Mouse (Mus musculus): Measurements from ENCODE around the gene Krt79. TPM values are rescaled to one million over a fixed set of nuclear protein-coding genes. Genes with fewer than 3 reads are reported as not detected.

Krt79 gene
- polyA plus RNA-seq, 1 experiment from 2014 or later: 0.78 TPM

- WGBS: 62% methylated on average over 1 of the region's 1 CpGs
- ATAC-seq (ENCODE audit: insufficient number of reproducible peaks, insufficient read depth, low FRiP score, low read depth): no peak
- Histone ChIP-seq H3K27ac (ENCODE audit: low read length) (no peak overlapping the region), H3K9me3 (ENCODE audit: control insufficient read depth, low read depth, low read length) (no peaks in the 10 kb centered on the region), H3K27me3 (ENCODE audit: control insufficient read depth, insufficient read depth, low read length) (no peaks in the 10 kb centered on the region), H3K4me2 (replicated peaks; ENCODE audit: low read depth, low read length) (no peak overlapping the region), H3K9ac (replicated peaks; ENCODE audit: low read depth, low read length) (no peak overlapping the region), H3K4me1 (ENCODE audit: control insufficient read depth, insufficient read depth, low read length) (peaks cover 10% of the 10 kb centered on the region; the same call in 1 of the 2 replicates), H3K4me3 (ENCODE audit: low read depth, low read length) (no peak overlapping the region), H3K36me3 (ENCODE audit: control insufficient read depth, insufficient read depth, low read length) (no peaks in the 10 kb centered on the region)
Measured at GRCm38 (mm10) chr15:101925041-101925440, 15.1 kb downstream of the Krt79 start.

GRCm38 (mm10) chr15:101924635-101925034 is 15.5 kb downstream of the Krt79 start, which contains the start of gene Krt4:
Gene Krt4 (minus strand): TSS chr15:101924735.
- no peak within 1 kb of the TSS for H3K9ac ChIP-seq (replicated peaks; ENCODE audit: low read depth, low read length)
- no peaks in the 10 kb centered on the region for H3K36me3 ChIP-seq (ENCODE audit: control insufficient read depth, insufficient read depth, low read length)
- no peak within 1 kb of the TSS for H3K4me3 ChIP-seq (ENCODE audit: low read depth, low read length)
- no peaks in the 10 kb centered on the region for H3K9me3 ChIP-seq (ENCODE audit: control insufficient read depth, low read depth, low read length)
- ATAC-seq (ENCODE audit: insufficient number of reproducible peaks, insufficient read depth, low FRiP score, low read depth): no peak
- no peak within 1 kb of the TSS for H3K4me2 ChIP-seq (replicated peaks; ENCODE audit: low read depth, low read length)
- no peak within 1 kb of the TSS for H3K27ac ChIP-seq (ENCODE audit: low read length)
- 64% methylated on average over 11 of the region's 11 CpGs for WGBS
- no peaks in the 10 kb centered on the region for H3K27me3 ChIP-seq (ENCODE audit: control insufficient read depth, insufficient read depth, low read length)
- H3K4me1 ChIP-seq (ENCODE audit: control insufficient read depth, insufficient read depth, low read length): peaks cover 6% of the 10 kb centered on the region; the same call in 1 of the 2 replicates

GRCm38 (mm10) chr15:101922296-101922695 is 17.8 kb downstream of the Krt79 start:
- no peaks in the 10 kb centered on the region for H3K9me3 ChIP-seq (ENCODE audit: control insufficient read depth, low read depth, low read length)
- WGBS: 72% methylated on average over 2 of the region's 2 CpGs
- no peak overlapping the region for H3K4me3 ChIP-seq (ENCODE audit: low read depth, low read length)
- no peaks in the 10 kb centered on the region for H3K36me3 ChIP-seq (ENCODE audit: control insufficient read depth, insufficient read depth, low read length)
- no peaks in the 10 kb centered on the region for H3K4me1 ChIP-seq (ENCODE audit: control insufficient read depth, insufficient read depth, low read length)
- no peak for ATAC-seq (ENCODE audit: insufficient number of reproducible peaks, insufficient read depth, low FRiP score, low read depth)
- H3K4me2 ChIP-seq (replicated peaks; ENCODE audit: low read depth, low read length): no peak overlapping the region
- H3K27ac ChIP-seq (ENCODE audit: low read length): no peak overlapping the region
- no peak overlapping the region for H3K9ac ChIP-seq (replicated peaks; ENCODE audit: low read depth, low read length)
- H3K27me3 ChIP-seq (ENCODE audit: control insufficient read depth, insufficient read depth, low read length): no peaks in the 10 kb centered on the region

- WGBS: 73% methylated on average over 2 of the region's 2 CpGs
- Histone ChIP-seq H3K9ac (replicated peaks; ENCODE audit: low read depth, low read length) (no peak overlapping the region), H3K9me3 (ENCODE audit: control insufficient read depth, low read depth, low read length) (no peaks in the 10 kb centered on the region), H3K27me3 (ENCODE audit: control insufficient read depth, insufficient read depth, low read length) (no peaks in the 10 kb centered on the region), H3K27ac (ENCODE audit: low read length) (no peak overlapping the region), H3K36me3 (ENCODE audit: control insufficient read depth, insufficient read depth, low read length) (no peaks in the 10 kb centered on the region), H3K4me3 (ENCODE audit: low read depth, low read length) (no peak overlapping the region), H3K4me2 (replicated peaks; ENCODE audit: low read depth, low read length) (no peak overlapping the region), H3K4me1 (ENCODE audit: control insufficient read depth, insufficient read depth, low read length) (no peaks in the 10 kb centered on the region)
- ATAC-seq (ENCODE audit: insufficient number of reproducible peaks, insufficient read depth, low FRiP score, low read depth): no peak
Measured at GRCm38 (mm10) chr15:101916072-101916471, 24.1 kb downstream of the Krt79 start.

GRCm38 (mm10) chr15:101904849-101905248 is 35.3 kb downstream of the Krt79 start:
- Histone ChIP-seq H3K4me2 (replicated peaks; ENCODE audit: low read depth, low read length) (no peak overlapping the region), H3K4me3 (ENCODE audit: low read depth, low read length) (no peak overlapping the region), H3K9ac (replicated peaks; ENCODE audit: low read depth, low read length) (no peak overlapping the region), H3K9me3 (ENCODE audit: control insufficient read depth, low read depth, low read length) (no peaks in the 10 kb centered on the region), H3K27ac (ENCODE audit: low read length) (no peak overlapping the region), H3K4me1 (ENCODE audit: control insufficient read depth, insufficient read depth, low read length) (no peaks in the 10 kb centered on the region), H3K36me3 (ENCODE audit: control insufficient read depth, insufficient read depth, low read length) (no peaks in the 10 kb centered on the region), H3K27me3 (ENCODE audit: control insufficient read depth, insufficient read depth, low read length) (no peaks in the 10 kb centered on the region)
- no peak for ATAC-seq (ENCODE audit: insufficient number of reproducible peaks, insufficient read depth, low FRiP score, low read depth)
- 78% methylated on average over 5 of the region's 5 CpGs for WGBS

- H3K4me3 ChIP-seq (ENCODE audit: low read depth, low read length): no peak overlapping the region
- H3K4me2 ChIP-seq (replicated peaks; ENCODE audit: low read depth, low read length): no peak overlapping the region
- H3K9ac ChIP-seq (replicated peaks; ENCODE audit: low read depth, low read length): no peak overlapping the region
- no peaks in the 10 kb centered on the region for H3K4me1 ChIP-seq (ENCODE audit: control insufficient read depth, insufficient read depth, low read length)
- ATAC-seq (ENCODE audit: insufficient number of reproducible peaks, insufficient read depth, low FRiP score, low read depth): no peak
- no peaks in the 10 kb centered on the region for H3K9me3 ChIP-seq (ENCODE audit: control insufficient read depth, low read depth, low read length)
- no peaks in the 10 kb centered on the region for H3K36me3 ChIP-seq (ENCODE audit: control insufficient read depth, insufficient read depth, low read length)
- WGBS: 46% methylated on average over 12 of the region's 12 CpGs
- no peaks in the 10 kb centered on the region for H3K27me3 ChIP-seq (ENCODE audit: control insufficient read depth, insufficient read depth, low read length)
- H3K27ac ChIP-seq (ENCODE audit: low read length): no peak overlapping the region
Measured at GRCm38 (mm10) chr15:101902171-101903149, 37.7 kb downstream of the Krt79 start.

- no peaks in the 10 kb centered on the region for H3K36me3 ChIP-seq (ENCODE audit: control insufficient read depth, insufficient read depth, low read length)
- H3K4me3 ChIP-seq (ENCODE audit: low read depth, low read length): no peak overlapping the region
- no peaks in the 10 kb centered on the region for H3K4me1 ChIP-seq (ENCODE audit: control insufficient read depth, insufficient read depth, low read length)
- H3K9ac ChIP-seq (replicated peaks; ENCODE audit: low read depth, low read length): no peak overlapping the region
- 93% methylated on average over 4 of the region's 4 CpGs for WGBS
- no peak overlapping the region for H3K4me2 ChIP-seq (replicated peaks; ENCODE audit: low read depth, low read length)
- H3K9me3 ChIP-seq (ENCODE audit: control insufficient read depth, low read depth, low read length): no peaks in the 10 kb centered on the region
- no peaks in the 10 kb centered on the region for H3K27me3 ChIP-seq (ENCODE audit: control insufficient read depth, insufficient read depth, low read length)
- no peak for ATAC-seq (ENCODE audit: insufficient number of reproducible peaks, insufficient read depth, low FRiP score, low read depth)
- H3K27ac ChIP-seq (ENCODE audit: low read length): no peak overlapping the region
Measured at GRCm38 (mm10) chr15:101895216-101895615, 44.9 kb downstream of the Krt79 start.

- no peaks in the 10 kb centered on the region for H3K36me3 ChIP-seq (ENCODE audit: control insufficient read depth, insufficient read depth, low read length)
- no peaks in the 10 kb centered on the region for H3K4me1 ChIP-seq (ENCODE audit: control insufficient read depth, insufficient read depth, low read length)
- no peak within 1 kb of the TSS for H3K27ac ChIP-seq (ENCODE audit: low read length)
- no peak within 1 kb of the TSS for H3K4me2 ChIP-seq (replicated peaks; ENCODE audit: low read depth, low read length)
- no peak within 1 kb of the TSS for H3K4me3 ChIP-seq (ENCODE audit: low read depth, low read length)
- H3K27me3 ChIP-seq (ENCODE audit: control insufficient read depth, insufficient read depth, low read length): no peaks in the 10 kb centered on the region
- no peak for ATAC-seq (ENCODE audit: insufficient number of reproducible peaks, insufficient read depth, low FRiP score, low read depth)
- no peak within 1 kb of the TSS for H3K9ac ChIP-seq (replicated peaks; ENCODE audit: low read depth, low read length)
- H3K9me3 ChIP-seq (ENCODE audit: control insufficient read depth, low read depth, low read length): no peaks in the 10 kb centered on the region
- WGBS: 54% methylated on average over 4 of the region's 4 CpGs
Measured at GRCm38 (mm10) chr15:101892820-101893219, 47.3 kb downstream of the Krt79 start, which contains the start of gene Krt76. Gene Krt76 (minus strand): TSS chr15:101892920.
